Mouse (Mus musculus) lung, adult 18-20 months (tissue): ENCODE measurements around the gene Gpr85.

ENCODE experiments used
- DNase-seq, 2 experiments: peaks; one replicate each; pipeline ENCODE4 v3.0.0; 2022; ENCODE audit warnings: mixed read lengths in 2 of 2

Gene Gpr85

GRCm38 (mm10) chr6:13812157-13812556 is 27.6 kb downstream of the Gpr85 start:
- no peak for DNase-seq

DNA sequence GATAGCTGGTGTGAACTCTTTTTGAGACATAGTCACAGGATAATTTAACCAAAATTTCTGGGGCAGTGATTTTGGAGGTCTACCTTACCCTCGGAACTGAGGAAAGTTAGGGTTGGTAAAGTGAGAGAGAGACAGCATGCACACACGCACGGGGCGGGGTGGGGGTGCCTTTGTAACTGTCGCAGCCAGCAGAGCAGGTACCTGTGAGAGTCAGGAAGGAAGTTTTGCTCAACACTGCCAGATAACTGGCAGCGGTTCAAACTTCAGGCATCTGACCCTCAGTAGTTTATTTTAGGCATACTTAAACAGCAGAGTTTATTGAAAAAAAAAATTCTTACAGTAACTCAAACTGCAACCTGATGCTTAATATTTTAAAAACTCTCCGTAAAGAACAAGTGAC is 39.7 kb downstream of the Gpr85 start:
- no peak for DNase-seq

GRCm38 (mm10) chr6:13797389-13797788 is 42.4 kb downstream of the Gpr85 start:
- no peak for DNase-seq
